Mouse (Mus musculus) embryo, embryonic 9.5 days (tissue): ENCODE results near the gene Cnnm1.

ENCODE experiments used
- DNase-seq: peaks from one replicate; pipeline ENCODE4 v3.0.0-alpha.2; 2017; ENCODE audit errors: extremely low spot score

The Cnnm1 gene

DNA sequence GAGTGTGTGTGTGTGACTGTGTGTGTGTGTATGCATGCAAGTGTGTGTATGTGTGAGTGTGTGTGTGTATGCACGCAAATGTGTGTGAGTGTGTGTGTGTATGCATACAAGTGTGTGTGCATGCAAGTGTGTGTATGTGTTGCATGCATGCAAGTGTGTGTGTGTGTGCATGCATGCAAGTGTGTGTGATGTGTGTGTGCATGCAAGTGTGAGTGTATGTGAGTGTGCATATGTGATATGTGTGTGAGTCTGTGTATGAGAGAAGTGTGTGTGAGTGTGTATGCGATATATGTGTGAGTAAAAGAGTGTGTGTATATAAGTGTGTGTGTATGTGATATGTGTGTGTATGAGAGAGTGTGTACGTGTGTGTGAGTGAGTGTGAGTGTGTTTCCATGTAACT is 95.1 kb downstream of the Cnnm1 start:
- no peak for DNase-seq

DNA sequence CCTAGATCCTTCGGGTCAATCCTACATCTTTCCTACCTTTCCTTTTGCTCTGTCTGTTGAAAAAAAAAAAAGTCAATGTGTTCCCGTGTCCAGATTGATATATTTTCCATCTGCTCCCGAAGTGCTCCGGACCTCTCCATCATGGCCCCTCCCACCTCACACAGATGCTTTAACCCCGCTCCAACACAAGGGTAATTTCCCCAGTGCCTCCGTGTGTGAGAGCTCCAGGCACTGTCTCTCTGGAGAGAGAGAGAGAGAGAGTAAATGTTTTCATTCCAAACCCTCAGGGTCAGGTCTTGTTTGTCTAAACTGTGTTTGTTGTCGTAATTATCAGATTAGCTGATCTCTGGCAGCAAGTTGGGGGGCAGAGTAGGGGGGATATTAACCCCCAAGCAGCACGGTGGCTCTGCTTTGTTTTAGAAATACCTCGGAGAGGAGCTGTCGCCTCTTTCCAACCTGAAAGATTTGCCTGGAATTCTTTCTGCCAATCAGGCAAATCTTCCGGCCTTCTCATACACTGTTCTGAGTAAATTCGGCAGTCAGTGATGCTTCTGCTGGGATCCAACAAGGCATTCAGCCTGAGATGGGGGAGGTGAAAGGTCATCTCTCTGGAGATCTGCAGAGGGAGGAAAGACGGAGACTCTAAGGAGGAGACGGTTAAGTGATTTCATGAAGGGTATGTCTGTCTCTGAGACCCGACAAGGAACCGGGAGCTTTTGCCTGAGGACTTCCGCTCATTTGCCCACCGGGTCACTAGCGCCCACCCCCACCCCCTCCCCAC is 106.3 kb downstream of the Cnnm1 start:
- peak; percentile 78 for DNase-seq
